Mouse (Mus musculus) stomach, postnatal 0 days (tissue): ENCODE data around the gene Caml.

Source experiments
- CTCF ChIP-seq: IDR thresholded peaks from 2 replicates; pipeline ENCODE4 v1.5.1; 2016; ENCODE audit warnings: antibody characterized with exemption, low read depth, mild to moderate bottlenecking, moderate library complexity
- EP300 ChIP-seq: optimal IDR thresholded peaks from 2 replicates; pipeline ENCODE3; 2016; ENCODE audit warnings: antibody characterized with exemption

- TF ChIP-seq EP300 = no peak
- no peak for TF ChIP-seq CTCF
These were observed 15.2 kb upstream of the Caml start for GRCm38 (mm10) chr13:55607624-55608006.
